Mouse (Mus musculus): ENCODE data around the gene Cd82. TPM values are rescaled to one million over a fixed set of nuclear protein-coding genes. Genes with fewer than 3 reads are reported as not detected.

Gene Cd82
- total RNA-seq, 2 experiments from 2014 or later: 21.6 to 23.5 TPM

GRCm38 (mm10) chr2:93413367-93414014, 49.4 kb downstream of the Cd82 start:
- peak in 1 of 2 experiments; percentile 50 for DNase-seq

DNA sequence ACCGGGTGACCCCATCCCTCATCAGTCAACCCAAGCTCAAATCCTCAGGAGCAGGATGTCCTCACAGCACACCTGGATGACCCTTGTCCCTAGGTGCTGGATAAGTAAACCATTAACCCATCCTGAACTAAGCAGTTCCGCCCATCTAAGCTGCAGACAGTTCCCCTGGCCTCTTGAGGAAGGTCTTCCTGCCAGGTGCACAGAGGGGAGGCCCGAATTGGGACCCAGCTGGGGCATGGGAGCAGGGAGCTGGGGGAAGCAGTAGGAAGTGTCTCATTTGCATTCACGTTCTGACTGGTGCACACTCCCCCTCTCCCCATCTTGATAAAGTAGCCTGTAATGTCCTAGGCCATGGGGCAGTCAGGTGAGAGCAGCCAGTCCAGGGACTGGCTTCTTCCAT, 50.8 kb downstream of the Cd82 start:
- DNase-seq: no peak

- no peak for DNase-seq
These were observed 51.9 kb downstream of the Cd82 start for GRCm38 (mm10) chr2:93410899-93411570.

GRCm38 (mm10) chr2:93405017-93405425, 57.9 kb downstream of the Cd82 start:
- DNase-seq: no peak

- DNase-seq: no peak
These were observed 58.8 kb downstream of the Cd82 start for GRCm38 (mm10) chr2:93404169-93404568.

DNA sequence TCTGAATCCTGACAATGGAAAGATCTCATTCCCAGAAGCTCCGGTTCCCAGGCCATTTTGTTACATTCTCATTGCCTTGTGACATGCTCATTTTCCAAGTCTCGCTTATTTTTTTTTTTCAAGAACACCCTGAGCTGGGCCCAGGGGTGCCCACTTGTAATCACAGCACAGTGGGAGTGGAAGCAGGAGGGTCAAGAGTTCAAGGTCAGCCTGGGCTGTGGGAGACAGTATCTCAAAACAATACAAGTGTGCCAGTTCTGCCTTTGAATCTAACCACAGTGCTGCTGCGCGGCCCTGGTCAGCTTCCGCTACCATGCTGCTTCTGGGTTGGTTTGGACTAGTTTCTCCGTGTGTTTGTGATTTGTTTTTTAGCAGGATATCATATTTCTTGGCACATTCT, 59.7 kb downstream of the Cd82 start:
- no peak for DNase-seq

DNA sequence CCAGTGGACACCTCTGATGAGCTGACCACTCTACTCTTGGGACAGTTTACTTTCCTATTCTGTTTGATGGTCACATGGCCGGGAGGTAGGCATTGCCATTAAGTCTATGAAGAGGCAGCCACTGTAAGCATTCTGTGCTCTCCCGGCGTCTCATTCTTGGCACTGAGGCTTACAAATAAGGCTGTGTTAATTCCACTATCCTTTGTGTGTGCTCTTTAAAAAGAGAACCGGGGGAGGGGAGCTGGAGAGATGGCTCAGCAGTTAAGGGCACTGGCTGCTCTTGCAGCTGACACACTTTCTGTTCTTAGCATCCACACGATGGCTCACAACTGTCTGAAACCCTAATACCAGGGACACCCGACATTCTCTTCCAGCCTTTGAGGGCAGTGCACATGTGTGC, 71.7 kb downstream of the Cd82 start:
- no peak for DNase-seq

DNA sequence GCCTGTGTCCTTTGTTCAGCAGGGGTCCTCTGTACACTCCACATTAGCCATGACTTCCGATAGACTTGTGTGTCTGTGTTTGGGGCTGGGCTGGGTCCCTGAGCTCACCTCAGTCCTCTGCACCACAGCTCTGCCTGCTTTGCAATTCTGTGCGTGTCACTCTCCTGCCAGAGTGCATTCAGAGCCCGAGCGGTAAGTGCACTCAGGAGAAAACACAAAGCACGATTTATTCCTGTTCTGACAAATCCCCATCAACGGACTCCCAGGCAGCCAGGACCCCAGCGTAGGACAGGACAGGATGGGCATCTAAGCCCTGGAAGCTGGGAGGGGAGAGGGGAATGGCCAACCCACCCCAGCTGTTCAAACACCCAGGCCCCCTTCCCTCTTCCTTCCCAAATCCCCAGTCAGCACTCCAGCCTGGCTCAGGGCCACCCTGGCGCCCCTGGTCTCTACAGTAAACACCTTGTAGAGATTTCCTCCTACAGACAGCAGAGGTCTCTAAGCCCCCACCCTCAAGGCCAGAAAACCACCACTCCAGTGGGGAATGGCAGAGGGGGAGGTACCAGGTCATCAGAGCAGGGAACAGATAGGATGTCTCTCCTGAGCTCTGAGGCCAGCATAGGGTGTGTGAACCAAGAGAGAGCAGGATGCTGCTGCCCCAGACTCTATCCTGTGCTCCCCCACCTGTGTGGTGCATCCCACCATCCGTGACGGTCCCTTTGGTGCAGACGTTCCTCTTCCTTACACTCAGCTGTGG, 72.6 kb downstream of the Cd82 start:
- no peak for DNase-seq

GRCm38 (mm10) chr2:93386958-93387357, 76.0 kb downstream of the Cd82 start:
- no peak for DNase-seq

DNA sequence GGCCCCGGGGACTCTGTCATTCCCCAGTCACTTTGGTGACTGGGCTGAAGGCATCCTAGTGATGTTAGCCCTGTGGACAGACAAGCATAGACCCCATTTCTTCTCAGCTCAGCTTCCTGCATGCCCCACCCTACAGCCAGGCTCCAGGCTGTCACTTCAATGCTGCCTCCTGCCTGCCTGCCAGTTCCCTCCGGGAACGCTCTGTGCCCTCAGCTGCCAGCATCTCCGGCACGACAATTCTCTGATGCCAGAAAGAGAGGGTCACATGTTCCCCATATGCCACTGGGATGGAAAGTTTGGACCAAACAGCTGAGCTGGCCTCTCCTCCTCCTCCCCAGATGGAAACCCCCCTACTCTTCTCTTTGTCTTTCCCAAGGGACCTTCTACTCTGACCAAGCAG, 79.1 kb downstream of the Cd82 start:
- DNase-seq: peak; percentile 58 to 65

DNA sequence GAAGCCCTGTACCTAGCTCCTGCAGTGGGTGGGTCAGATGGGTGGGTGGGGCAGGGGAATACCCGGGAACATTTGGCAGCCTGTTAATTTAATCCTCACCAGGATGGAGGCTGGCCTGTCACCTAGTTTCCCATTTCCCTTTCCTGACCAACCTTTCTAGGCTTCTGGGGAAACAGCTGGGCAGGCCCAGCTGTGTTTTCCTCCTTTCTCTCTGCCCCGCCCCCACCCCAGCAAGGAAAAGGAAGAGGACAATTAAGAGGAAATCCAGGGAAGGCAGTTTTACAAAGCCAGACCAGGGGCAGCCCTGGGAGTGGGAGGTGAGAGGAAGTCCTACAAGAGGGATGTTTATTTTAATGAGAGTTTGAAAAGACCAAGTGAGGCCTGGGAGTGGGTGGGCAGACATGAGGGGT, 82.3 kb downstream of the Cd82 start:
- DNase-seq: no peak

- DNase-seq: peak; percentile 31 to 37
These were observed 85.1 kb downstream of the Cd82 start for GRCm38 (mm10) chr2:93377797-93378196.

DNA sequence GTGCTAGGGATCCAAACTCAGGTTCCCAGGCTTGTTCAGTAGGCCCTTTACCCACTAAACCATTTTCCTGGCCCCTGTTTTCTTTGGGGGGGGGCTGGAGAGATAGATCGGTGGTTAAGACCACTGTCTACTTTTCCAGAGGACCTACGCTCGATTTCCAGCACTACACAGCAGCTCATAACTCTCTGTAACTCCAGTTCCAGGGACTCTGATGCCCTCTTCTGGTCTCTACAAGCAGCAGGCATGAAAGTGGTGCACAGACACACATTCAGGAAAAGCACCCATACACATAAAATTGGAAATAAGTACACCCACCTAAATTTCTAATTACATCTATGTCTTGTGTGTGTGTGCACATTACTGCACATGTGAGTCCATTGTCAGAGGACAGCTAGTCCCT, 85.8 kb downstream of the Cd82 start:
- no peak for DNase-seq

DNA sequence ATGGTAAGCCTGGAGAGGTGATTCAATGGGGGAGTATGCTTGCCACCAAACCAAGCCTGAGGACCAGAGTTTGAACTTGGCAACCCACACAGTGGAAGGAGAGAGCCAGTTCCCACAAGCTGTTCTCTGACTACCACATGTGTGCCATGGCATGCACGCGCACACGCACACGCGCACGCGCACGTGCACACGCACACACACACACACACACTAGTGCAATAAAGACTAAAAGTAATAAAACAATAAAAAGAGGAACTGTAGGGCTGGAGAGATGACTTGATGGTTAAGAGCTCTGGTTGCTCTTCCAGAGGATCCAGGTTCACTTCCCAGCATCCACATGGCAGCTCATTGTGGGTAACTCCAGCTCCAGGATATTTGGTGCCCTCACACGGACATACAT, 90.1 kb downstream of the Cd82 start:
- no peak for DNase-seq

- no peak for DNase-seq
These were observed 90.8 kb downstream of the Cd82 start for GRCm38 (mm10) chr2:93372097-93372571.

Small RNA genes lying within 50 kb of the gene (microRNA-seq; reads per million reads assigned to microRNA genes)
- gene Mir7001: 0 to 0.42 reads per million in 2 experiments

Other genes starting within 250 kb of the Cd82 start
- gene Tspan18, start 128.6 kb downstream of the Cd82 start, total RNA-seq (2021): 10 to 100 TPM; 40.8 to 43.2 TPM
- gene Gm10803, start 97.4 kb upstream of the Cd82 start, total RNA-seq (2021): not detected
- gene Alx4, start 179.2 kb upstream of the Cd82 start, total RNA-seq (2021): under 1 TPM; 0.55 to 0.88 TPM